Mouse (Mus musculus): ENCODE data around the gene Masp2.

Masp2 gene

DNA sequence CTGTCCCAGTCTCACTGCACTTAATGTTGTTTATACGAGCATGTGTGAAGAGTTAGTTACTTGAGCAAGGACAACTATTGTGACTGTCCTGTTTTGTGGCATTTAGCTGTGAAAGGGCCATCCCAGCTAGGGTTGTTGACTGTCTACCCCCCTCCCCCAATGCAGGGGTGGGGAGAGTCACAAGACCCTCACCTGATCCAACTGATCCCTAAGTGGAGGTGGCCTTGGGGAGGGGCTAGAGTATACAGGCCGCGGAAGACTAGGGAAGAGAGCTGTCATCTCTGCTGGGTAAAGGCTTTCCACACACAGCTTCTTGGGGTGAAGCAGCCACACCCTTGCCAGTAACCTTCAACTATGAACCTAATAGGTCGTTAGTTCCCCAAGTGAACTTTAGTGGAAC is 2.0 kb upstream of the Masp2 start:
- DNase-seq (ENCODE audit: low spot score in 2 of 2): no peak

DNA sequence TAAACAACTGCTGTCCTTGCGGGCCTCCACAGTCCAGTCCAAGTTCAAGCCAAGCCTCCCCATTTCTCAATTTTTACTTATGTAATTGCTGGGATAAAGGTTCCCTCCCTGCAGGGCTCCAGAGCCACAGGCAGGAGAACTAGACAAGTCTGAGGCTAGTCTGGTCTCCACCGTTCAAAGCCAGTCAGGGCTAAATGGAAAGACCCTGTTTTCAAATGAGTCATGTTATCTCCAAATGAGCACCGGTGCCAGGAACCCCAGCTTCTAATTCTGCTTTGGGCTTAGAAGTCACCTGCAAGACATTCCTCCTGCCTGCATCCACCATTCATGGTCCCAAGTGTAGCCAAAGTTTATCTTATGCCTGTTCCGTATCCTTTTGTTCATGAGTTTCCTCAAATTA is 483 bp upstream of the Masp2 start:
- no peak for DNase-seq (ENCODE audit: low spot score in 2 of 2)

DNA sequence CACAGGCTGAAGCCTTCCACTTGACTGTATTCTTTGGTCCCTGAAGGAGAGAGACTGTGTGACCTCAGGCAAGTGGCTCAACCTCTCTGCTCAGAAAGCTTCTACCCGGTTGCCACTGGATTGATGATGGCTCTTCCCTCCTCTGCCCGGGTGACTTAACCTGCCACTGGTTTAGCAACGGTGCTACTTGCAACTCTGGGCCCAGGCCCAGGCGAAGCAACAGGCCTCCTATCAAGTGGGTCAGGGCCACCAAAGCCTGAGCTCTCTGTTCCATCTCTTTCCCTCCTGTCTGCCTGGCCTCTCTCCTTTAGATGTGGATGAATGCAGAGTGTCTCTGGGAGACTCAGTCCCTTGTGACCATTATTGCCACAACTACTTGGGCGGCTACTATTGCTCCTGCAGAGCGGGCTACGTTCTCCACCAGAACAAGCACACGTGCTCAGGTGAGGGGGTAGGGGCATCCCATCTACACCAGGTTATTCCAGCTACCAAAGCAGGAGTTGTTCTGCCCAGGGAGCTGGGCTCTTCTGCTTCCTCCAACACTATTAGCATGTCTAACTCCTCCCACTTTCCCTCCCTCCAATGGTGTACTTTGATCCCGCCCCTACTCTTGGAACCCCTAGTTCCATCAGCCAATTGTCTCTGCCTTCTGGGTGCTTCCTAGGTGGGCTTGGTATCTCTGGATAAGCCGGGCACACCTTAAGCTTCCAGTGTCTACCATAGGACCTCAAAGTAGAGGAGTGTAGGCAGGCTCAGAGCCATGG is 1.2 kb downstream of the Masp2 start:
- no peak for DNase-seq (ENCODE audit: low spot score in 2 of 2)

DNA sequence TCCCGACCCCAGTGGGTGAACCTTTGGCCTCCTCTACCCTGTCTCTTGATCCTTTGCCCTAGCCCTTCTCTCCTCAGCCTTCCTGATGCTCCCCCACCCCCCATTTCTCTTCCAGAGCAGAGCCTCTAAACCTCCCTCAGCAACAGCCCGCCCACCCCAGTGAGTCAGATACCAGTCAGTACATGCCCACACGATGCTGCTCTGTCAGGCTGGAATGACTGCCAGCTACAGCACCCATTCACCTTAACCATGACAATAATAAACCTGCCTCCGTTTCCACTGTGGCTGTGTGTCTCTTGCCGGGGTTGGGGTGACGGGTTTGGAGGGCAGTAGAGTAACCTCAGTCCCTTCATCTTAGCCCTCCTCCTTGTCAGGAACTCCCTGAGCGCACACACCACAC is 1.8 kb downstream of the Masp2 start:
- DNase-seq (ENCODE audit: low spot score in 2 of 2): no peak

DNA sequence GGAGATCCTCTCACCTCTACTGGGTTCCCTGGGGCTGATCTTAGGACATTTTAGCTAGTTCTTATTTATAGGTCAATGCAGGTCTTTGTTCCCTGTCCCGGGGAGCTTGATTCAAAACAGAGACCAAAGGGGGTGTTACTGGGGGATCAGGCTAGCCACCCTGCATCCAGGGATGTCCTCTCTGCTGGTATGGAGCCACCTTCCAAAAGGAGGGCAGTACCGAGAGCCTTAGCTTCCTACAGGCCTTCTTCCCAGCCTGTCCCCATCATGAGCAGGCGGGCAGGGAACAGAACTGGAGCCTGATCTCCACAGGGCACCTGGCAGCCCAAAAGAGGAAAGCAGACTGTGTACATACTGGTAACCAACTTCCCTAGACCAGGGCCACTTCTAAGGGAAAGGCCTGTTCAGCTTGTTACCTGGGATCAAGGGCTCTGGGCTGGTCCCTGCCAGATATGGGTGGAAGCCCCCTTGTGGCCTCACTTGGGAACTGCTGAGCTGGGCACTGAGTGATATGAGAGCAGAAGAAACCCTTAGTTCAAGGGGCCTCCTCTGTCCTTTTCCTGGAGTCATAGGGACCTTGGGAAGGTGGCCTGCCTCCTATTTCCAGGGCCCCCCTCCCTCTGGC is 2.3 kb downstream of the Masp2 start:
- DNase-seq (ENCODE audit: low spot score in 2 of 2): peak; percentile 37 to 72

DNA sequence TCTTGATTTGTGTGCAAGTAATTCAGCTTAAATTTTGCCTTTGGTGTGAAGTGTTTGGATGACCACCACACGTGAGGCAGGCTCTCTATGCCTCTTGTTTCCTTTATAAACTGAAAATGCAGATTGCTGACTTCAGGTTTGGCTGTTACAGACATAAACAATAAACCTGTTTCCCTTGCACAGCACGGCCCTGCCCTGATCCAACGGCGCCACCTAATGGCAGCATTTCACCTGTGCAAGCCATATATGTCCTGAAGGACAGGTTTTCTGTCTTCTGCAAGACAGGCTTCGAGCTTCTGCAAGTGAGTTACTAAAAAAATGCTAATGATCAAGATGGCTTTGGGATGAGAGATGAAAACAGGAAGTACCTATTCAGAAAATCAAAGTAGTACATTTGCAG is 5.4 kb downstream of the Masp2 start:
- peak; percentile 57 to 86 for DNase-seq (ENCODE audit: low spot score in 2 of 2)

DNA sequence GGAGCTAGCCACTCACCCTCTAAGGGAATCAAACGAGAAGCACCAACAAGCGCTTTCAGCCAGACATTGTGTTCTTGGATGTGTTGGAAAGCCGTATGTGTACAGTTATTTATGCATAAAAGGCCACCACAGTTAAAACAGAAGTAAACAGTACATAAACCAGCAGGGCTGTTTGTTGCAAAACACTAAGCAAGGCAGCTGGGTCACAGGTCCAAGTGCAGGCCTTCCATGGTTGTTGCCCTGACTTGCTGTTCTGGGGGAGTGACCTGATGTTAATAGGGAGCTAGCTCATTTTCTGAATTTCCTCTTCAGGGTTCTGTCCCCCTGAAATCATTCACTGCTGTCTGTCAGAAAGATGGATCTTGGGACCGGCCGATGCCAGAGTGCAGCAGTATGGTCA is 7.5 kb downstream of the Masp2 start:
- no peak for DNase-seq (ENCODE audit: low spot score in 2 of 2)

DNA sequence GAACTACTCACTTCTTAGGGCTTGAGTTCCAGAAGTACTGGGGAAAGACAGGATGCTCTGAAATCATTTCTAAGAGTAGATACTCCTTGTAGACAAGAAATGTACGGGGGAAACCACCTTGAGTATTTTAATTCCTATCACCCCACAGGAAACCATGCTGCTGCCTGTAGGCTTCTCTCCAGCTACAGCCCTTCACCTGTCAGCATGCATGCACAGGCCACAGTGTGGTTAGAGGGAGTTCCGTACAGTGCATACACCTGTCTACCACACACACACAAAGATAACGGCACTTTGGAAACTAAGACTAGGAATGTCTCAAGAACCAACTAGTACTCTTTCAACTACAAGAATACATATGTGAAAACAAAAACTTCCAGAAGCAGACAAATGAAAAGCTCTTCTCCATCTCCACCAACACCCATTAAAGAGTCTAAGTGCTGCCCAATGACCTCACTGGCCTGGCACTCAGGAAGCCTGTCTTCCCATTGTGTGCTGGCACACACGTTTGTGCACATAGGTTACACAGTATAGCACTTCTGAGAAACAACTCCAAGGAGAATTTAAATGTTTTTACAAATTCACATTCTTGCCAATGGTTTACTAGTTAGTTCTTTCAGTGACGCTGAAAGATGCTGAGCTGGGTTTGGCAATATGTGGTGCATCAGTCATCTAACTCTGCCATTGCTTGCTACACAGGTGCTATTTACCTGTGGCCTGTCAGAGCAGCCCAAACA is 8.4 kb downstream of the Masp2 start:
- no peak for DNase-seq (ENCODE audit: low spot score in 2 of 2)

DNA sequence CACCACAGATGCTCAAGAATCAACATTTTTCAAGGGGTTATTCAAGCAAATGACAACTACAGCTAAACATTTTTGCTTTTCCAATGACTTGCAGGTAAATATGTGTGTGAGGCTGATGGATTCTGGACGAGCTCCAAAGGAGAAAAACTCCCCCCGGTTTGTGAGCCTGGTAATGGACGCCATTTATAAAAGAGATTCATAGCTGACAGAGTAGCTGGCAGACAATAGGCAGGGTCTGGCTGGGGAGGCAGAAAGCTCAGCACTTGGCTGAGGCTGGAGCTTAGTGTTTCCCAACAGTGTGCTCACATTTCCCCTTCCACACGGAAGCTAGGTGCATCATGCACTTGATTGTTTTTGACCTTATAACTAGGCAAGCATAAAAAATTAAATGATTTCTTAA is 10.2 kb downstream of the Masp2 start:
- no peak for DNase-seq (ENCODE audit: low spot score in 2 of 2)

DNA sequence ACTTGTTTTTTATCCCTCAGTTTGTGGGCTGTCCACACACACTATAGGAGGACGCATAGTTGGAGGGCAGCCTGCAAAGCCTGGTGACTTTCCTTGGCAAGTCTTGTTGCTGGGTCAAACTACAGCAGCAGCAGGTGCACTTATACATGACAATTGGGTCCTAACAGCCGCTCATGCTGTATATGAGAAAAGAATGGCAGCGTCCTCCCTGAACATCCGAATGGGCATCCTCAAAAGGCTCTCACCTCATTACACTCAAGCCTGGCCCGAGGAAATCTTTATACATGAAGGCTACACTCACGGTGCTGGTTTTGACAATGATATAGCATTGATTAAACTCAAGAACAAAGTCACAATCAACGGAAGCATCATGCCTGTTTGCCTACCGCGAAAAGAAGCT is 11.4 kb downstream of the Masp2 start:
- no peak for DNase-seq (ENCODE audit: low spot score in 2 of 2)

DNA sequence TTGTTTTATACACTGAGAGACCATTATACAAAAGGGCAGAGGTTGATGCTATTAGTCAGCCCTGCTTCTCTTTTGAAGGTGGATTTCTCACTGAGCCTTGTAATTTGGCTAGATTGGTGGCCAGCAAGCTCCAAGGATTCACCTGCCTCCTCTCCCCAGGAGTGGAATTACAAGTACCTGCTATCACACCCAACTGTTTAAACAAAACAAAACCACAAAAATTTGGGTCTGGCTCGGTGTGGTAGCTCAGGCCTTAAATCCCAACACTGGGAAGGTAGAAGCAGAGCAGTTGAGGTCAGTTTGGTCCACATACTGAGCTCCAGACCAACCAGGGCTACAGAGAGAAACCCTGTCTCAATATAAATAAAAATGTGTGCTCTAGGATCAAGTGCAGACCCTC is 17.5 kb downstream of the Masp2 start:
- no peak for DNase-seq (ENCODE audit: low spot score in 2 of 2)

DNA sequence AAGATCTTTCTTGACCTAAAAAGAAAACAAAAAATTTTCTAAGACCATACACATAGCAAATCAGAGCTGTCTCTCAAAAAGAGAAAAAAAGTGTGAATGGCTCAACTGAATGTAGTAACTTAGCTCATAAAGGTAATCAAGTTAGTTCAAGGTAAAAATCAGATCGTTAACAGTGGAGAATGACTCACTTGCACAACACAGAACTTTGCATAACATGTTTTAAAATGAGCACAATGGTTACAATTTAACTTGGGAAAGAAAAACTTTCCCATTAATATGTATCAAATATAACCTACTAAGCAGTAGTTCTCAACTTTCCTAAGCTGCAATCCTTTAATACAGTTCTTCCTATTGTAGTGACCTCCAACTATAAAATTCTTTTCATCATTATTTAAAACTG is 18.4 kb downstream of the Masp2 start:
- DNase-seq (ENCODE audit: low spot score in 2 of 2): no peak

DNA sequence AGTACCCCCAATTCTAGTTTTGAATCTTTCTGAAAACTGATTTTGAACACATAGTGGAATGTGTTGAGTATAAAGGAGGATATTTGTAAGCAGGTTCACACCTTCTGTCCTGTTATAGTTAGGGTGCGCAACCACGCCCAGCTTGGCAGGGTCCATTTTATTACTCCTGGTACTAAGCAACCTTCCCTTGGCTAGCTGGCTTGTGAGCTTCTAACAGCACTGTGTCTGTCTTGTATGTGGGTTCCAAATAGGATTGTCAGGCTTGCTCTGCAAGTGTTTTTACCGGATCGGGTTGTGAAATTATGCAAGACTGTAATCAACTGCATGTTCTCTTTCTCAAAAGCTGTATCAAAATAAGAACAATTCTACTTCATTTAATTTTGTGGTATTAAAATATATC is 20.1 kb downstream of the Masp2 start:
- no peak for DNase-seq (ENCODE audit: low spot score in 2 of 2)

DNA sequence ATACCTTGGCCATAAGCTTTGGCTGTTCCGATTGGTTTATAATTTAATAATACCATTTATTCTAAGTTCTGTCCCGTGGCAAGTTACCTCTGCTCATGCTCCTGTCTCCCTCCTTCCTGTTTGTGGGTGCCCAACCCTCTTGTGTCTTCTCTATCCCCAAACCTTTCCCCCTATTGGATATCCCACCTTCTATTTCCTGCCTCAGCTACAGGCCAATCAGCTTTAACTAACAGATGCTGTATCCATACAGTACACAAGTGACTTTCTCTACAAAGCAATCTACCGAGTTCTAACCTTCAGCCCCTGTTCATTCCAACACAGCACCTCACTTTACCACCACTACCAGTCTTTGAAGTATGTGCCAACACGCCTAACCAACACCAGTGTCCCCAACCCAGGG is 21.3 kb downstream of the Masp2 start:
- no peak for DNase-seq (ENCODE audit: low spot score in 2 of 2)

DNA sequence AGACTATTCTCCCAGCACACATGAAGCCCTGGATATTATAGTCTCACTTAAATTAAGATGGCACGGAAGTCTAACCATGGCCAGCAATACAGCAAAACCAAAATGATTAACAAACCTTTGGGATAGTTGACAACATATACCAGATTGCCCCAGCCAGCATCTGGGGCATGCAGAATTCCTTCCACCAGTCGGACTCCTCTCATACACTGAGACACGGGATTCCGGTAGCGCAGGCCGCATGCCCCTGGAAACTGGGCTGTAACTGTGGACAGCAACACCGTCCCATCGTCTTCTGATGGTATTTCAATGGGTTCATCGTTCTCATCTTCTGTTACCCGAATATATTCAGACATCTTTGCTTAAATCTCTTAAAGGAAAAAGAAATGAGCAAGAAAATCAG is 22.7 kb downstream of the Masp2 start:
- no peak for DNase-seq (ENCODE audit: low spot score in 2 of 2)

DNA sequence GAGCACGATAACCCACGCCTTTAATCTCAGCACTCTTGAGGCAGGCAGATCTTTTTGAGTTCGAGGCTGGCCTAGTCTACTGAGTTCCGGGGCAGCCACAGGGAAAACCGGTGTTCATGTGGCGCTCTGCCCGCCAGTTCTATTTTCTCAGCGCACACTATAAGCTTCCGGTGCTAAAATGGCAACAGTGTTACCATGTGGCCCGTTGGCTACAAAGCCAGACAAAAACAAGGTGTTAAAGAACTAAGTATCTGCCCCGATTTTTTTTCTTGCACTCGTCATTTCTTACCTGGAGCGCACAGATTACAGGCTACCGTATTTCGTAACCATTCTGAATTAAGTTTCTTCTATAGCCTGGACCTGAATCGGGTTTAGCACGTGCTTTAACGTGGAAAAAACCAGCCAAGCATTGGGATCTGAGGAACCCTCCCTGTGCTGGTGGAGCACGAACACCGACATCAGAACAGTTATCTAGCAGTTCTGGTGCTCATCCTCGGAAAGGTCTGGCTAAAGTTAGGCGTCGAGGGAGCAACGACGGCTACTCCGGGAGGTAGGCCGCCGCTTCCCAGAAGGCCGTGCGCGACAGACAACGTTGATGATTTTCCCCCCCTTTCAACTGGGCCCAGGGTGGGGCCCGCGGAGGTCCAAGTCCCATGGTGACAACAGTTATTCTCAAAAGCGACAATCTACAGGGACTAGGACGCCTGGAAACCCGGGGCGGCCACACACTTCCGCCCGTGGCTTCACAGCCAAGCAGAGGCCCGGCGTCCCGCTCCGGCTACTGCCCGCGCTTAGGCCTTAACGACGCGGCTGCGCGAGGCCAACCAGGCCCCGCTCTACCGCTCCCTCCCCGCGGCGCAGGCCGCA is 23.6 kb downstream of the Masp2 start:
- peak; percentile 19 to 26 for DNase-seq (ENCODE audit: low spot score in 2 of 2)

DNA sequence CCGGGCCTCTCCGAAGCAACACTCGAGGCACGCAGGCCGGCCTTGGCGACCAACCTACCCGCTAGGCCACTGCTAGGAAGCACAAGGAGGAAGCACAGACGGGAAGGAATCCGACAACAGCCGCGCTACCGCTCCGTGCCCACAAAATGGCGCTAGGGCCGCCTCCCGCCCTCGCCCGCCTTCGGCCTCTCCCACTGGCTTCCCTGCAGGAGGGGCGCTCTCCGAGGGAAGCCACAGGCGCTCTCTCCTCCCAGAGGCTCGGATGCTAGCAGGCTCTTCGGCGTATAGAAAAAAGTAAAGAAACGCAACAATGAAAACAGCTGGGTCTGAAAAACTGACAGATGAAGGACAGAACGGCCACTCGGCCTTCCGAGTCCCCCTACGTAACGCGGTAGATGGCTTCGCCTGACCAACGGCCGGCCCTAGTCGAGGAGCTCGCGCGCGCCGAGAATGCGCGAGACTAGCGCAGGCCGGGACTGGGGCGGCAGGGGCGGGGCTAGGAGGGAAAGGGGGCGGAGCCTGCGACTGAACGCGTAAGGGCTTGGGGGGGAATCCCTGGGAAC is 24.4 kb downstream of the Masp2 start, which contains the start of gene Tardbp:
Tardbp (minus strand) TSS at position 397 of the 563 bp plus-strand sequence.
- peak; percentile 96 to 98 for DNase-seq (ENCODE audit: low spot score in 2 of 2)

DNA sequence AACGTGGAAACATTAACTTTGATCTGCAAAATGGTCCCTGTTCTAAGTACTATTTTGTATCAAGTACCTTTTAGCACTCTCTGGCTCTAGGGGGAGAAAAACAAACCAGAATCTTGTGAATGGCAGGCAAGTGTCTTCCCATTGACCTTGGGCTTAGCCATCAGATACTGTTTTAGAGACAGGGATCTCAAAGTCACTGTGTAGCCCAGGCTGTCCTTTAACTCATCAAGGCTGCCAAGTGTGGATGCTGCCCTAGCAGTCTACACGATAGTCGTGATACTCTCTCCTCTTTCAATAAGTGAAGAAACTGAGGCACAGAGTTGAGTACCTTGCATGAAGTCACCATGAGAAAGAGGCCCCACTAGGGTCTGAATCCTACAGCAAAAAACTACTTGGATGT is 24.9 kb downstream of the Masp2 start:
- no peak for DNase-seq (ENCODE audit: low spot score in 2 of 2)

DNA sequence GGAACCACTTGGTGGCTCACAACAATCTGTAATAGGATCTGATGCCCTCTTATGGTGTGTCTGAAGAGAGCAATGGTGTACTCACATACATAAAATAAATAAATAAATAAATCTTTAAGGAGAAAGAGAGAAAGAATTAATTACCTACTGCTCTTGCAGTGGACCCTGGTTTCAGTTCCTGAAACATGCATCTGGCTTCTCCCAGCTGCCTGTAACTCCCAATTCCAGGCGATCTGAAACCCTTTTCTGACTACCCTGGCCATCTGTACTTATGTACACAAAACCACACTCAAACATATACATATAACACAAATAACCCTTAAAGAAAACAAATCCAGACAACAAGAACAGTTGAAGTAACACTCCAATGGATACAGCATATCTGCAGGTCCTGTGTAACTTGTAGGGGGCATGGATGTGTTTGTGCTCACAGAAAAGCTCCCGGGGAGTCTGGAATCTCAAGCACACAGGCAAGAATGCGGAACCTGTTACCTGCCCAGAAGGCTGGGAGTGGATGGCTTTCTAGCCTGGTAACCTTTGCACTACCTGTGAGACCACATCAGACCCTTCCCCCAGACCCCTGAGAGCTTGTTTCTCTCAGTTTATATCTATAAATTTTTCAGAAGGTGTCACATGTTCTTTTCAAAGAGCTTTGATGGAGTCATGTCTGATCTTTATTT is 29.8 kb downstream of the Masp2 start:
- no peak for DNase-seq (ENCODE audit: low spot score in 2 of 2)

DNA sequence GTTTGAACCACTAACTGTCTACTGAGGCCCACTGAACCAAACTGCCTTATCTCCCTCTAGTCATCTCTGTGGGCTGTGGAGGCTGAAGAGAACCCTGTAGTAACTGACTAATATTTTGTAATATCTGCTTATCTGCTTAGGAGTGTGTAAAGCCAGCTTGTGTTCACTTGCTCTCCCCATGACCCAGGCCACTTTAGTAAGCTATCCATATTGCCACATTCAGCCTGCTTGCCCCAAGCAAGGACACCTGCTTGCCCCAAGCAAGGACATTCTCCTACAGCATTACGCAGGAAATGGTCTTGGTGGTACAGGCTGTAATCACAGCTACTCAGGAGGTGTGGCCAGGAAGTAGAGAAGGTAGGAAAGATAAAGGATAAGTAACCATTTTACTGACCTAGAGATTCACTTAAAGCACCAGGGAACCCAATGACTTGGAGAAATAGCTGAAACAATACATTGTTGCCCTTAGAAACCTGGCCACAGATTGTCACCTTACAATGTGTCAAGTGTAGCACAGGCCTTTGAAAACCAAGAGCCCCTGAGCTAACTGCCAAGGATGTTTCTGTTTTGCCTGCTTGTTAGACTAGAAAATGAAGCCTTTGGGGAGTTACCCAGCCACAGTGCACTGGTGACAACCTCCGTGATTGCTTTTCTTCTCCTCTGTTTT is 31.2 kb downstream of the Masp2 start:
- no peak for DNase-seq (ENCODE audit: low spot score in 2 of 2)

DNA sequence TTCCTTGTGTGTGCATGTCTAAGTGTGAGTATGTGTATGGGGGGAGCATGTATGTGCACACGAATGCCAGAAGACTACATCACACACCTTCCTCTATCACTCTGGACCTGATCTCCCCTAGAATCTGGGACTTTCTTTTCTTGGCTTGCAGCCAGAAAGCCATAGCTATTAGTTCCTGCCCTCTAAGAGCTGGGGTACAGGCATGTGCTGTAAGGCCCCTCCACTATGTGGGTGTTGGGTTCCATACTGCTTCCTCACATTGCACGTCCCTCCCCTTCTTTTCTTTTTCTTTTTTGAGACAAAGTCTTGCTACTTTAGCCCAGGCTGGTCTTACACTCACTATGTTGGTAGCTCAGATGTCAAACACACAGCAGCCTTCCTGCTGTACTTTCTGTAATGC is 33.0 kb downstream of the Masp2 start:
- DNase-seq (ENCODE audit: low spot score in 2 of 2): no peak
